Mouse (Mus musculus) stomach, embryonic 14.5 days (tissue): ENCODE measurements at regions not wholly inside any gene's neighbourhood (a gene's known extent, or its start where the extent isn't known, plus 50 kb on each side); places are given as distances from the start of the nearest gene placed in this dataset.

Source experiments
- ATAC-seq: fragments of 200-750 bp; cut with Nextera tagmentation; 2 replicates; pipeline ENCODE4 v1.8.0; 2017; ENCODE audit warnings: low read depth, moderate TSS enrichment; ENCODE audit not compliant: insufficient number of reproducible peaks, insufficient read depth, low FRiP score
- H3K27ac ChIP-seq: fragments of 300-500 bp; sonication (generic); 2 replicates; pipeline ENCODE4 v1.5.1; 2014; ENCODE audit warnings: mild to moderate bottlenecking, low read length, moderate library complexity, mixed read lengths
- H3K27me3 ChIP-seq: fragments of 300-500 bp; sonication (generic); 2 replicates; pipeline ENCODE4 v1.6.1; 2014; ENCODE audit warnings: low read length, control low read depth, mixed read lengths; ENCODE audit not compliant: control insufficient read depth, insufficient read depth
- H3K36me3 ChIP-seq: fragments of 300-500 bp; sonication (generic); 2 replicates; pipeline ENCODE4 v1.6.1; 2014; ENCODE audit warnings: mild to moderate bottlenecking, control low read depth, low read length, moderate library complexity, mixed read lengths; ENCODE audit not compliant: control insufficient read depth, insufficient read depth
- H3K4me1 ChIP-seq: fragments of 300-500 bp; sonication (generic); 2 replicates; pipeline ENCODE4 v1.6.1; 2014; ENCODE audit warnings: low read length, control low read depth, mixed read lengths; ENCODE audit not compliant: control insufficient read depth, insufficient read depth
- H3K4me2 ChIP-seq: fragments of 300-500 bp; sonication (generic); replicated peaks from 2 replicates; pipeline ENCODE4 v1.6.1; 2014; ENCODE audit warnings: low read depth, low read length, control low read depth
- H3K4me3 ChIP-seq: fragments of 300-500 bp; sonication (generic); 2 replicates; pipeline ENCODE4 v1.5.1; 2014; ENCODE audit warnings: low read depth, low read length, control low read depth
- H3K9ac ChIP-seq: fragments of 300-500 bp; sonication (generic); replicated peaks from 2 replicates; pipeline ENCODE4 v1.6.1; 2014; ENCODE audit warnings: low read depth, mild to moderate bottlenecking, control low read depth, low read length, moderate library complexity, mixed read lengths
- H3K9me3 ChIP-seq: fragments of 300-500 bp; sonication (generic); 2 replicates; pipeline ENCODE4 v1.6.1; 2016; ENCODE audit warnings: low read depth, low read length, control low read depth; ENCODE audit not compliant: control insufficient read depth
- WGBS: fragments of 180-500 bp; shearing (Covaris S2); extraction: QIAGEN DNeasy Blood & Tissue Kit; methylation state at CpG from one replicate; pipeline ENCODE4 v1.1.7; 2014; 5-methylcytosine and 5-hydroxymethylcytosine counted together

- no peak overlapping the region for H3K9ac ChIP-seq
- no peaks in the 10 kb centered on the region for H3K36me3 ChIP-seq
- no peak for ATAC-seq
- H3K27me3 ChIP-seq: no peaks in the 10 kb centered on the region
- no peak overlapping the region for H3K4me3 ChIP-seq
- H3K9me3 ChIP-seq: no peaks in the 10 kb centered on the region
- H3K27ac ChIP-seq: no peak overlapping the region
- WGBS: 60% methylated on average over 1 of the region's 1 CpGs
- no peak overlapping the region for H3K4me2 ChIP-seq
- H3K4me1 ChIP-seq: no peaks in the 10 kb centered on the region
Observed at GRCm38 (mm10) chr12:118784643-118785042, 61.5 kb upstream of the Sp8 start.

- H3K4me1 ChIP-seq: no peaks in the 10 kb centered on the region
- no peaks in the 10 kb centered on the region for H3K36me3 ChIP-seq
- no peak overlapping the region for H3K9ac ChIP-seq
- no peaks in the 10 kb centered on the region for H3K9me3 ChIP-seq
- no peak overlapping the region for H3K4me2 ChIP-seq
- WGBS: 84% methylated on average over 3 of the region's 3 CpGs
- no peaks in the 10 kb centered on the region for H3K27me3 ChIP-seq
- ATAC-seq: no peak
- no peak overlapping the region for H3K4me3 ChIP-seq
- no peak overlapping the region for H3K27ac ChIP-seq
Observed at GRCm38 (mm10) chr12:118781978-118782377, 64.2 kb upstream of the Sp8 start.

- no peak for ATAC-seq
- Histone ChIP-seq H3K9ac (no peak overlapping the region), H3K4me2 (no peak overlapping the region), H3K4me3 (no peak overlapping the region), H3K27me3 (no peaks in the 10 kb centered on the region), H3K4me1 (no peaks in the 10 kb centered on the region), H3K36me3 (no peaks in the 10 kb centered on the region), H3K27ac (no peak overlapping the region), H3K9me3 (no peaks in the 10 kb centered on the region)
- 61% methylated on average over 1 of the region's 1 CpGs for WGBS
Observed at GRCm38 (mm10) chr12:118775463-118776064, 70.6 kb upstream of the Sp8 start.

GRCm38 (mm10) chr12:118772790-118773189, 73.3 kb upstream of the Sp8 start:
- WGBS: 55% methylated on average over 2 of the region's 2 CpGs
- ATAC-seq: no peak
- H3K9ac ChIP-seq: no peak overlapping the region
- no peak overlapping the region for H3K4me3 ChIP-seq
- no peak overlapping the region for H3K27ac ChIP-seq
- H3K36me3 ChIP-seq: no peaks in the 10 kb centered on the region
- H3K27me3 ChIP-seq: no peaks in the 10 kb centered on the region
- H3K9me3 ChIP-seq: no peaks in the 10 kb centered on the region
- no peaks in the 10 kb centered on the region for H3K4me1 ChIP-seq
- no peak overlapping the region for H3K4me2 ChIP-seq

- Histone ChIP-seq H3K9me3 (no peaks in the 10 kb centered on the region), H3K36me3 (no peaks in the 10 kb centered on the region), H3K4me1 (no peaks in the 10 kb centered on the region), H3K4me3 (no peak overlapping the region), H3K9ac (no peak overlapping the region), H3K27ac (no peak overlapping the region), H3K27me3 (no peaks in the 10 kb centered on the region), H3K4me2 (no peak overlapping the region)
- no peak for ATAC-seq
- 85% methylated on average over 1 of the region's 1 CpGs for WGBS
Observed at GRCm38 (mm10) chr12:118766472-118766871, 79.7 kb upstream of the Sp8 start.

- no peak overlapping the region for H3K4me3 ChIP-seq
- H3K9me3 ChIP-seq: no peaks in the 10 kb centered on the region
- WGBS: 75% methylated on average over 2 of the region's 2 CpGs
- H3K9ac ChIP-seq: no peak overlapping the region
- no peaks in the 10 kb centered on the region for H3K36me3 ChIP-seq
- no peak overlapping the region for H3K27ac ChIP-seq
- ATAC-seq: no peak
- H3K4me1 ChIP-seq: no peaks in the 10 kb centered on the region
- H3K27me3 ChIP-seq: no peaks in the 10 kb centered on the region
- no peak overlapping the region for H3K4me2 ChIP-seq
Observed at GRCm38 (mm10) chr12:118754076-118754475, 92.1 kb upstream of the Sp8 start.

- ATAC-seq: no peak
- no peak overlapping the region for H3K4me2 ChIP-seq
- H3K36me3 ChIP-seq: no peaks in the 10 kb centered on the region
- H3K4me3 ChIP-seq: no peak overlapping the region
- no peaks in the 10 kb centered on the region for H3K9me3 ChIP-seq
- no peaks in the 10 kb centered on the region for H3K4me1 ChIP-seq
- no peaks in the 10 kb centered on the region for H3K27me3 ChIP-seq
- H3K27ac ChIP-seq: no peak overlapping the region
- H3K9ac ChIP-seq: no peak overlapping the region
- 72% methylated on average over 4 of the region's 4 CpGs for WGBS
Observed at GRCm38 (mm10) chr12:118739103-118739502, 107.0 kb upstream of the Sp8 start.

- 62% methylated on average over 4 of the region's 4 CpGs for WGBS
- Histone ChIP-seq H3K4me3 (no peak overlapping the region), H3K4me2 (no peak overlapping the region), H3K27ac (no peak overlapping the region), H3K9ac (no peak overlapping the region), H3K4me1 (no peaks in the 10 kb centered on the region), H3K9me3 (no peaks in the 10 kb centered on the region), H3K36me3 (no peaks in the 10 kb centered on the region), H3K27me3 (no peaks in the 10 kb centered on the region)
- no peak for ATAC-seq
Observed at GRCm38 (mm10) chr12:118725891-118726290, 120.2 kb upstream of the Sp8 start.

- 85% methylated on average over 4 of the region's 4 CpGs for WGBS
Observed at GRCm38 (mm10) chr12:118719878-118720573, 126.1 kb upstream of the Sp8 start.

More at GRCm38 (mm10) chr12:118719878-118720573, 126.1 kb upstream of the Sp8 start:
- no peak overlapping the region for H3K4me2 ChIP-seq
- no peaks in the 10 kb centered on the region for H3K4me1 ChIP-seq
- H3K4me3 ChIP-seq: no peak overlapping the region
- no peaks in the 10 kb centered on the region for H3K36me3 ChIP-seq
- H3K9ac ChIP-seq: no peak overlapping the region
- H3K27me3 ChIP-seq: no peaks in the 10 kb centered on the region
- ATAC-seq: no peak
- no peaks in the 10 kb centered on the region for H3K9me3 ChIP-seq
- H3K27ac ChIP-seq: no peak overlapping the region
